Mouse (Mus musculus) liver, postnatal 0 days (tissue): ENCODE results near the gene Brinp3. TPM values are rescaled to one million over a fixed set of nuclear protein-coding genes. Genes with fewer than 3 reads are reported as not detected.

Experiments
- ATAC-seq: fragments of 200-750 bp; cut with Nextera tagmentation; 2 replicates; pipeline ENCODE4 v1.8.0; 2017; ENCODE audit warnings: mild to moderate bottlenecking, moderate library complexity
- DNase-seq: peaks from one replicate; pipeline ENCODE4 v3.0.0-alpha.2; 2016
- H3K27ac ChIP-seq: fragments of 300-500 bp; sonication (generic); 2 replicates; pipeline ENCODE4 v1.5.1; 2014; ENCODE audit warnings: antibody characterized with exemption, moderate library complexity, mild to moderate bottlenecking, low read depth
- H3K27me3 ChIP-seq: fragments of 300-500 bp; sonication (generic); 2 replicates; pipeline ENCODE4 v1.6.1; 2014; ENCODE audit warnings: low read length, control low read depth, mixed read lengths; ENCODE audit not compliant: insufficient read depth
- H3K36me3 ChIP-seq: fragments of 300-500 bp; sonication (generic); replicated peaks from 2 replicates; pipeline ENCODE4 v1.6.1; 2014; ENCODE audit warnings: mild to moderate bottlenecking, control low read depth, low read length, moderate library complexity, mixed read lengths; ENCODE audit not compliant: insufficient read depth
- H3K4me1 ChIP-seq: fragments of 300-500 bp; sonication (generic); 2 replicates; pipeline ENCODE4 v1.6.1; 2014; ENCODE audit warnings: antibody characterized with exemption, mild to moderate bottlenecking, control low read depth; ENCODE audit not compliant: insufficient read depth
- H3K4me2 ChIP-seq: fragments of 300-500 bp; sonication (generic); 2 replicates; pipeline ENCODE4 v1.6.1; 2014; ENCODE audit warnings: low read depth, mild to moderate bottlenecking, low read length, moderate library complexity, mixed read lengths
- H3K4me3 ChIP-seq: fragments of 300-500 bp; sonication (generic); 2 replicates; pipeline ENCODE4 v1.5.1; 2014; ENCODE audit warnings: low read depth, low read length
- H3K9ac ChIP-seq: fragments of 300-500 bp; sonication (generic); replicated peaks from 2 replicates; pipeline ENCODE4 v1.6.1; 2014; ENCODE audit warnings: mild to moderate bottlenecking, moderate library complexity
- H3K9me3 ChIP-seq: fragments of 300-500 bp; sonication (generic); 2 replicates; pipeline ENCODE4 v1.6.1; 2016; ENCODE audit warnings: mild to moderate bottlenecking, control low read depth, low read length, mixed read lengths
- CTCF ChIP-seq: sonication (generic); IDR thresholded peaks from 2 replicates; pipeline ENCODE4 v1.5.1; 2016; ENCODE audit warnings: antibody characterized with exemption, low read depth
- EP300 ChIP-seq: IDR thresholded peaks from 2 replicates; pipeline ENCODE4 v1.6.1; 2016; ENCODE audit warnings: antibody characterized with exemption, low read depth, mild to moderate bottlenecking
- WGBS: fragments of 180-500 bp; shearing (Covaris S2); extraction: QIAGEN DNeasy Blood & Tissue Kit; methylation state at CpG from one replicate; pipeline ENCODE4 v1.1.7; 2014; ENCODE audit not compliant: insufficient replicate concordance; 5-methylcytosine and 5-hydroxymethylcytosine counted together
- polyA plus RNA-seq: library from polyadenylated mRNA; unstranded; fragments of >200 nt; fragmentation: Nextera tagmentation; extraction: Ambion mirVana; gene quantifications from 2 replicates; pipeline ENCODE4 v1.2.1, GENCODE M21; 2015

The Brinp3 gene
- polyA plus RNA-seq, 1 experiment from 2014 or later, result not detected

- H3K27me3 ChIP-seq, result no peaks in the 10 kb centered on the region
- no peak for ATAC-seq
- H3K27ac ChIP-seq, result no peak overlapping the region
- no peak overlapping the region for H3K4me2 ChIP-seq
- H3K4me3 ChIP-seq, result no peak overlapping the region
- no peaks in the 10 kb centered on the region for H3K36me3 ChIP-seq
- no peaks in the 10 kb centered on the region for H3K9me3 ChIP-seq
- H3K4me1 ChIP-seq, result no peaks in the 10 kb centered on the region
- TF ChIP-seq EP300 (no peak), CTCF (no peak)
- DNase-seq, result no peak
- 73% methylated on average over 6 of the region's 6 CpGs for WGBS
- no peak overlapping the region for H3K9ac ChIP-seq
These were observed 445.2 kb downstream of the Brinp3 start for GRCm38 (mm10) chr1:146939463-146940389.
